Mouse (Mus musculus): Measurements from ENCODE around the gene Gm4141.
"Not testable (repeated sequence)": the region's sequence is repeated elsewhere in the genome, so short reads cannot be mapped to it uniquely, and the experiment has no call there.

Gene Gm4141

DNA sequence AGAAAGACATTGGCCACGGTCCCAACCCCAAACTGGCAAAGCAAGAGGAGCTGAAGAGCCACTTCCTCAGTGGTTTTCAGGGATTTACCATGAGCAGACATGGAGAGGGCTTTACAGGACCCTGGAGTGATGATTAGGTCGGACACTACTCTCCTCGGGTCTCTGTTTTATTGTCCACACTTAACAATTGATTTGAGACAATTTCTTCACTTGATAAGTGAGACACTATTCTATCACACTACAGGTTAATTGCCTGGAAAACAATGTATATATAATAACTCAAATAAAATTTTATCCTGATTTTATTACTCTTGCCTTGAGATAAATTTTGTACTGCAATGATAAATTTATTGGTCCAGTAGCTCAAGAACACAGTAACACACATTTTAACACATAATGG, at the start of gene Gm4141:
Gm4141 (minus strand) TSS at position 101 of the 400 bp plus-strand sequence.
- DNase-seq (ENCODE audit: low spot score), result not testable (repeated sequence)

DNA sequence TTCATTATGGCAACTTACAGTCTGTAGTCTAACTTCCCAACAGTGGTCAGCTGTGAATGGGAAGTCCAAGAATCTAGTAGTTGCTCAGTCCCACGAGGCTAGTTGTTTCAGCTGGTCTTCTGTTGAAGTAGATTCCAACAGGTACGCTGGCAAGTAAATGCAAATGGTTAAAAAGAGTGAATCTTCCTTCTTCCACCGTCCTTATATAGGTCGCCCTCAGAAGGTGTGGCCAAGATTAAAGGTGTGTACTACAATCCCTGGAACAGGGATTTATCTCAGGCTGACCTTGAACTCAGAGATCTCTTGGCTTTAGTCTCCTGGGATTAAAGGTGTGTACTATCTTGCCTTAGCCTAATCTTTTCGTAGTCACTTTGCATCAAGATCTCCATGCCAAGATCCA, 22.9 kb upstream of the Gm4141 start, which contains the start of gene Gm4513:
Gm4513 (minus strand) TSS at position 101 of the 400 bp plus-strand sequence.
- not testable (repeated sequence) for DNase-seq (ENCODE audit: low spot score)

DNA sequence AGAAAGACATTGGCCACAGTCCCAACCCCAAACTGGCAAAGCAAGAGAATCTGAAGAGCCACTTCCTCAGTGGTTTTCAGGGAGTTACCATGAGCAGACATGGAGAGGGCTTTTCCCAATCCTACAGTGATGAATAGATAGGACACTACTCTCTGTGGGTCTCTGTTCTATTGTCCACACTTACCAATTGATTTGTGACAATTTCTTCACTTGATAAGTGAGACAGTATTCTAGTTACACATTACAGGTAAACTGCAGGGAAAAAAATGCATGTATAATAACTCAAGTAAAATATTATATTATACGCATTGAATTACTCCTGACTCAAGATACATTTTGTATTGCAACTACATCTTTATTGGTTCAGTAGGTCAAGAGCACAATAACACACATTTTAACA, 30.4 kb downstream of the Gm4141 start, which contains the start of gene Gm5726:
Gm5726 (minus strand) TSS at position 101 of the 400 bp plus-strand sequence.
- DNase-seq (ENCODE audit: low spot score), result not testable (repeated sequence)

DNA sequence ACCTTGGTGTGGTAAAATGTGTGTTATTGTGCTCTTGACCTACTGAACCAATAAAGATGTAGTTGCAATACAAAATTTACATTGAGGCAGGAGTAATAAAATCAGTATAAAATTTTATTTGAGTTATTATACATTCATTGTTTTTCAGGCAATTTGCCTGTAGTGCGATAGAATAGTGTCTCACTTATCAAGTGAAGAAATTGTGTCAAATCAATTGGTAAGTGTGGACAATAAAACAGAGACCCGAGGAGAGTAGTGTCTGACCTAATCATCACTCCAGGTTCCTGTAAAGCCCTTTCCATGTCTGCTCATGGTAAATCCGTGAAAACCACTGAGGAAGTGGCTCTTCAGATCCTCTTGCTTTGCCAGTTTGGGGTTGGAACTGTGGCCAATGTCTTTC, 42.5 kb downstream of the Gm4141 start, which contains the start of gene Vmn1r104:
Vmn1r104 (plus strand) TSS at position 301 of the 400 bp plus-strand sequence.
- DNase-seq (ENCODE audit: low spot score), result not testable (repeated sequence)

Data from ovary, postnatal 36 days (tissue).